Mouse (Mus musculus): ENCODE results near the gene Ypel3.

DNA sequence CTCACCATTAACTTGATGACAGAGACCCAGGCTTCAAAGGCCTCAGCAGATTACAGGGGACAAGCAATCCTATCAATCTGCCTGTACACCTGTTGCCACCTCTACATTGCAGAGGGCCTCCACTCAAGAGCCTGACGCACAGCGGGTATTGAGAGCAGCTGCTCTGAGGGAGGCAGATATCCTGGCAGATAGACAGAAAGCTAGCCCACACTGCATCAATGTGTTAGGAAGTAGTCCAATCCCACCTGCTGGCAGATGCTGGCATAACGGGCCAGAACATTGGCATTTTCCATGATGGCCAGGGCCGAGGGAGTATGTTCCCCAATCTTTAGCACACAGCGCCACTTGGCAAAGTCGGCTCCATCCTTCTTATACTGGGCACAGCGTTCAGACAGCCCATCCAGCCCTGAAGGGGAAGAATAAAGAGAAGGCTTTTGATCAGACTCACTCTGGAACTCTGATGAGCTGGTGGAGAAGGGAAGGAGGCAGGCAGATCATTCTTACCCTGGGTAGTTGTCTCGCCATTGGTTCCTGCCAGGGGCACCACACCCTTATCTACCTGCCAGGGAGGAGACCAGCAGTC is 19.7 kb downstream of the Ypel3 start:
- TF ChIP-seq CTCF (IDR thresholded peaks at IDR 0.05; ENCODE audit: control insufficient read depth, insufficient read depth, insufficient replicate concordance, low read depth, low read length) (peak; percentile 13; the same call in 1 of the 2 replicates), POLR2A (IDR thresholded peaks at IDR 0.05; ENCODE audit: control insufficient read depth, low read depth, low read length) (no peak)

Measured in testis, adult 2 months (tissue).